Mouse (Mus musculus): Measurements from ENCODE around the gene Grk4.

GRCm38 (mm10) chr5:34659686-34660590 is at the start of gene Grk4, which contains the start of gene Nop14:
- no peak for TF ChIP-seq GATA1 (IDR thresholded peaks at IDR 0.05; ENCODE audit: borderline replicate concordance, low read length)
- peak; percentile 55 for TF ChIP-seq FLI1 (IDR thresholded peaks at IDR 0.05; ENCODE audit: low read length)

Measured in megakaryocyte, embryonic 14.5 days (primary cell).